Mouse (Mus musculus) stomach, postnatal 0 days (tissue): ENCODE results near the gene Polr2m. TPM values are rescaled to one million over a fixed set of nuclear protein-coding genes. Genes with fewer than 3 reads are reported as not detected.

Experiments
- ATAC-seq: fragments of 200-750 bp; cut with Nextera tagmentation; 2 replicates; pipeline ENCODE4 v1.8.0; 2017; ENCODE audit not compliant: low FRiP score, low TSS enrichment
- DNase-seq: peaks from one replicate; pipeline ENCODE4 v3.0.0-alpha.2; 2016; ENCODE audit warnings: low spot score
- H3K27ac ChIP-seq: fragments of 300-500 bp; sonication (generic); replicated peaks from 2 replicates; pipeline ENCODE4 v1.5.1; 2014; ENCODE audit warnings: mild to moderate bottlenecking, control low read depth
- H3K27me3 ChIP-seq: fragments of 300-500 bp; sonication (generic); 2 replicates; pipeline ENCODE4 v1.6.1; 2014; ENCODE audit warnings: low read length; ENCODE audit not compliant: control insufficient read depth, insufficient read depth
- H3K36me3 ChIP-seq: fragments of 300-500 bp; sonication (generic); 2 replicates; pipeline ENCODE4 v1.6.1; 2014; ENCODE audit warnings: low read length, mixed read lengths; ENCODE audit not compliant: control insufficient read depth, insufficient read depth
- H3K4me1 ChIP-seq: fragments of 300-500 bp; sonication (generic); replicated peaks from 2 replicates; pipeline ENCODE4 v1.6.1; 2014; ENCODE audit warnings: antibody characterized with exemption; ENCODE audit not compliant: control insufficient read depth, insufficient read depth
- H3K4me2 ChIP-seq: fragments of 300-500 bp; sonication (generic); replicated peaks from 2 replicates; pipeline ENCODE4 v1.6.1; 2014; ENCODE audit warnings: low read depth, mild to moderate bottlenecking, control low read depth, moderate library complexity
- H3K4me3 ChIP-seq: fragments of 300-500 bp; sonication (generic); 2 replicates; pipeline ENCODE4 v1.5.1; 2014; ENCODE audit warnings: low read depth, low read length, control low read depth
- H3K9ac ChIP-seq: fragments of 300-500 bp; sonication (generic); 2 replicates; pipeline ENCODE4 v1.6.1; 2014; ENCODE audit warnings: mild to moderate bottlenecking, low read length, control low read depth, mixed read lengths
- H3K9me3 ChIP-seq: fragments of 300-500 bp; sonication (generic); 2 replicates; pipeline ENCODE4 v1.6.1; 2016; ENCODE audit warnings: low read length; ENCODE audit not compliant: control insufficient read depth
- CTCF ChIP-seq: IDR thresholded peaks from 2 replicates; pipeline ENCODE4 v1.5.1; 2016; ENCODE audit warnings: antibody characterized with exemption, low read depth, mild to moderate bottlenecking, moderate library complexity
- EP300 ChIP-seq: optimal IDR thresholded peaks from 2 replicates; pipeline ENCODE3; 2016; ENCODE audit warnings: antibody characterized with exemption
- WGBS: fragments of 180-500 bp; shearing (Covaris S2); extraction: QIAGEN DNeasy Blood & Tissue Kit; methylation state at CpG from one replicate; pipeline ENCODE4 v1.1.7; 2014; 5-methylcytosine and 5-hydroxymethylcytosine counted together
- polyA plus RNA-seq: library from polyadenylated mRNA; unstranded; fragments of >200 nt; fragmentation: Nextera tagmentation; extraction: Ambion mirVana; gene quantifications from 2 replicates; pipeline ENCODE4 v1.2.1, GENCODE M21; 2015

Gene Polr2m
- polyA plus RNA-seq, 1 experiment from 2014 or later = 149 TPM

DNA sequence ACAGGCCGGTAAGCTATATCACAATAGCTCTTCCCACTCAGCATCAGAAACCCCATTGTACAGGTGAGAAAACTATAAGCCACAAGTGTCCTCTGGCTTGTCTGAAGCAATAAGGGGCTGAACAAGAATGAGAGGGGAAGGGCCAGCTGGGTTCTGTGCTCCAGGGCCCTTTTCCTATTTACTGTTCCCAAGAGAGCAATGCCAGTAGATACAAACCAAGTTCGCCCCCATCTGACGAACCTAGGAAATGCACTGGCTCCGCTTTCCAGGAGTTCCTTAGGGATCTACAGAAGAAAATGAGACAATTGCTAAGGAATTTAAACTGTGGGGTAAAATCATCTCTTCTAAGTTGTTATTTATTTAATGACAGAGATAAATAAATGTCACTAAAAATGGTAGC, 38.2 kb downstream of the Polr2m start:
- no peak for ATAC-seq
- TF ChIP-seq EP300 = no peak
- TF ChIP-seq CTCF = peak; percentile 86
- Histone ChIP-seq H3K27me3 (no peaks in the 10 kb centered on the region), H3K4me2 (no peak overlapping the region), H3K4me3 (no peak overlapping the region), H3K9ac (no peak overlapping the region), H3K36me3 (no peaks in the 10 kb centered on the region), H3K27ac (no peak overlapping the region), H3K9me3 (no peaks in the 10 kb centered on the region), H3K4me1 (no peaks in the 10 kb centered on the region)
- DNase-seq = peak; percentile 76
- WGBS = 40% methylated on average over 4 of the region's 4 CpGs

- Histone ChIP-seq H3K4me2 (no peak overlapping the region), H3K27me3 (no peaks in the 10 kb centered on the region), H3K4me1 (no peaks in the 10 kb centered on the region), H3K36me3 (no peaks in the 10 kb centered on the region), H3K4me3 (no peak overlapping the region), H3K9me3 (no peaks in the 10 kb centered on the region), H3K9ac (no peak overlapping the region), H3K27ac (no peak overlapping the region)
- DNase-seq (no peak), ATAC-seq (no peak)
- TF ChIP-seq EP300 (no peak), CTCF (no peak)
- WGBS = 83% methylated on average over 2 of the region's 2 CpGs
These were observed 40.4 kb downstream of the Polr2m start for GRCm38 (mm10) chr9:71445308-71445707.

- 82% methylated on average over 2 of the region's 2 CpGs for WGBS
- Histone ChIP-seq H3K36me3 (no peaks in the 10 kb centered on the region), H3K4me1 (no peaks in the 10 kb centered on the region), H3K4me2 (no peak overlapping the region), H3K9ac (no peak overlapping the region), H3K4me3 (no peak overlapping the region), H3K27me3 (no peaks in the 10 kb centered on the region), H3K9me3 (no peaks in the 10 kb centered on the region), H3K27ac (no peak overlapping the region)
- ATAC-seq = no peak
- no peak for TF ChIP-seq CTCF
- TF ChIP-seq EP300 = no peak
- no peak for DNase-seq
These were observed 47.6 kb downstream of the Polr2m start for GRCm38 (mm10) chr9:71438146-71438545.

Other genes starting within 250 kb of the Polr2m start
- gene Myzap, start 106.4 kb upstream of the Polr2m start, polyA plus RNA-seq = 21.9 and 25.7 TPM in 2 replicates